Mouse (Mus musculus) kidney, postnatal 0 days (tissue): ENCODE data around the gene Gm21834. TPM values are rescaled to one million over a fixed set of nuclear protein-coding genes. Genes with fewer than 3 reads are reported as not detected.

Experiments used
- ATAC-seq: fragments of 200-750 bp; cut with Nextera tagmentation; replicated peaks from 2 replicates; pipeline ENCODE4 v1.8.0; 2017; ENCODE audit warnings: low read depth, moderate number of reproducible peaks, moderate TSS enrichment, moderate library complexity; ENCODE audit not compliant: low FRiP score
- DNase-seq: peaks from one replicate; pipeline ENCODE4 v3.0.0-alpha.2; 2016; ENCODE audit warnings: low spot score
- H3K27ac ChIP-seq: fragments of 300-500 bp; sonication (generic); 2 replicates; pipeline ENCODE4 v1.5.1; 2014; ENCODE audit warnings: mild to moderate bottlenecking
- H3K27me3 ChIP-seq: fragments of 300-500 bp; sonication (generic); 2 replicates; pipeline ENCODE4 v1.6.1; 2014; ENCODE audit warnings: low read length, mixed read lengths; ENCODE audit not compliant: insufficient read depth
- H3K36me3 ChIP-seq: fragments of 300-500 bp; sonication (generic); 2 replicates; pipeline ENCODE4 v1.6.1; 2014; ENCODE audit warnings: low read length, mixed read lengths; ENCODE audit not compliant: insufficient read depth
- H3K4me1 ChIP-seq: fragments of 300-500 bp; sonication (generic); replicated peaks from 2 replicates; pipeline ENCODE4 v1.6.1; 2014; ENCODE audit warnings: antibody characterized with exemption, low read length, mixed read lengths; ENCODE audit not compliant: insufficient read depth
- H3K4me2 ChIP-seq: fragments of 300-500 bp; sonication (generic); 2 replicates; pipeline ENCODE4 v1.6.1; 2014; ENCODE audit warnings: mild to moderate bottlenecking, low read length, moderate library complexity, mixed read lengths
- H3K4me3 ChIP-seq: fragments of 300-500 bp; sonication (generic); replicated peaks from 2 replicates; pipeline ENCODE4 v1.5.1; 2014; ENCODE audit warnings: low read depth, low read length
- H3K9ac ChIP-seq: fragments of 300-500 bp; sonication (generic); 2 replicates; pipeline ENCODE4 v1.6.1; 2014; ENCODE audit warnings: low read depth, low read length
- H3K9me3 ChIP-seq: fragments of 300-500 bp; sonication (generic); replicated peaks from 2 replicates; pipeline ENCODE4 v1.6.1; 2016; ENCODE audit warnings: low read length, inconsistent platforms, mixed read lengths
- CTCF ChIP-seq: IDR thresholded peaks from 2 replicates; pipeline ENCODE4 v1.5.1; 2016; ENCODE audit warnings: antibody characterized with exemption, low read depth, mild to moderate bottlenecking, moderate library complexity
- WGBS: fragments of 180-500 bp; shearing (Covaris S2); extraction: QIAGEN DNeasy Blood & Tissue Kit; methylation state at CpG from one replicate; pipeline ENCODE4 v1.1.7; 2014; 5-methylcytosine and 5-hydroxymethylcytosine counted together
- polyA plus RNA-seq: library from polyadenylated mRNA; unstranded; fragments of >200 nt; fragmentation: Nextera tagmentation; extraction: Ambion mirVana; gene quantifications from 2 replicates; pipeline ENCODE4 v1.2.1, GENCODE M21; 2015

The Gm21834 gene
- not detected in 2 replicates for polyA plus RNA-seq

GRCm38 (mm10) chr17:57742119-57742518 is at the start of gene Gm21834:
Gene Gm21834 (minus strand): TSS chr17:57742219.
- H3K4me2 ChIP-seq = no peak within 1 kb of the TSS
- H3K36me3 ChIP-seq = no peaks in the 10 kb centered on the region
- H3K4me1 ChIP-seq = no peaks in the 10 kb centered on the region
- H3K27ac ChIP-seq = no peak within 1 kb of the TSS
- WGBS = 73% methylated on average over 5 of the region's 5 CpGs
- H3K4me3 ChIP-seq = no peak within 1 kb of the TSS
- no peak for TF ChIP-seq CTCF
- no peaks in the 10 kb centered on the region for H3K27me3 ChIP-seq
- H3K9ac ChIP-seq = no peak within 1 kb of the TSS
- no peak for DNase-seq
- no peaks in the 10 kb centered on the region for H3K9me3 ChIP-seq
- no peak for ATAC-seq

GRCm38 (mm10) chr17:57788161-57788799 is 46.3 kb upstream of the Gm21834 start:
- no peaks in the 10 kb centered on the region for H3K36me3 ChIP-seq
- H3K27ac ChIP-seq = no peak overlapping the region
- DNase-seq = no peak
- no peak for ATAC-seq
- H3K27me3 ChIP-seq = no peaks in the 10 kb centered on the region
- no peak overlapping the region for H3K4me3 ChIP-seq
- 90% methylated on average over 1 of the region's 1 CpGs for WGBS
- H3K4me1 ChIP-seq = no peaks in the 10 kb centered on the region
- H3K9ac ChIP-seq = no peak overlapping the region
- H3K9me3 ChIP-seq = no peaks in the 10 kb centered on the region
- TF ChIP-seq CTCF = no peak
- H3K4me2 ChIP-seq = no peak overlapping the region

- Histone ChIP-seq H3K36me3 (no peaks in the 10 kb centered on the region), H3K4me1 (no peaks in the 10 kb centered on the region), H3K4me3 (no peak overlapping the region), H3K27me3 (no peaks in the 10 kb centered on the region), H3K27ac (no peak overlapping the region), H3K9me3 (no peaks in the 10 kb centered on the region), H3K4me2 (no peak overlapping the region), H3K9ac (no peak overlapping the region)
- WGBS = 20% methylated on average over 4 of the region's 4 CpGs
- ATAC-seq = no peak
- peak; percentile 57 for TF ChIP-seq CTCF
- DNase-seq = peak; percentile 8
Observed at GRCm38 (mm10) chr17:57770904-57771303, 28.9 kb upstream of the Gm21834 start.

- DNase-seq (peak; percentile 74), ATAC-seq (peak; percentile 91)
- H3K9me3 ChIP-seq = no peaks in the 10 kb centered on the region
- WGBS = 20% methylated on average over 26 of the region's 26 CpGs
- H3K4me3 ChIP-seq = no peak within 1 kb of the TSS
- H3K4me2 ChIP-seq = no peak within 1 kb of the TSS
- no peaks in the 10 kb centered on the region for H3K27me3 ChIP-seq
- H3K4me1 ChIP-seq = no peaks in the 10 kb centered on the region
- H3K9ac ChIP-seq = no peak within 1 kb of the TSS
- TF ChIP-seq CTCF = no peak
- no peaks in the 10 kb centered on the region for H3K36me3 ChIP-seq
- H3K27ac ChIP-seq = no peak within 1 kb of the TSS
Observed at GRCm38 (mm10) chr17:57768622-57769610, 26.9 kb upstream of the Gm21834 start, which contains the start of gene Cntnap5c. Gene Cntnap5c (plus strand): TSS chr17:57769570.

- Histone ChIP-seq H3K36me3 (no peaks in the 10 kb centered on the region), H3K4me3 (no peak overlapping the region), H3K4me2 (no peak overlapping the region), H3K27me3 (no peaks in the 10 kb centered on the region), H3K27ac (no peak overlapping the region), H3K4me1 (no peaks in the 10 kb centered on the region), H3K9me3 (no peaks in the 10 kb centered on the region), H3K9ac (no peak overlapping the region)
- no peak for TF ChIP-seq CTCF
- ATAC-seq = no peak
- no peak for DNase-seq
Observed at GRCm38 (mm10) chr17:57767306-57767705, 25.3 kb upstream of the Gm21834 start.

- H3K4me3 ChIP-seq = no peak overlapping the region
- H3K27ac ChIP-seq = no peak overlapping the region
- H3K9ac ChIP-seq = no peak overlapping the region
- H3K4me1 ChIP-seq = no peaks in the 10 kb centered on the region
- no peaks in the 10 kb centered on the region for H3K9me3 ChIP-seq
- TF ChIP-seq CTCF = no peak
- H3K27me3 ChIP-seq = no peaks in the 10 kb centered on the region
- DNase-seq = no peak
- ATAC-seq = no peak
- H3K36me3 ChIP-seq = no peaks in the 10 kb centered on the region
- no peak overlapping the region for H3K4me2 ChIP-seq
- 47% methylated on average over 1 of the region's 1 CpGs for WGBS
Observed at GRCm38 (mm10) chr17:57758033-57758432, 16.0 kb upstream of the Gm21834 start.
